Mouse (Mus musculus) kidney, adult 2 months (tissue): ENCODE data around the gene Nxf7.
"Not testable (repeated sequence)": the region's sequence is repeated elsewhere in the genome, so short reads cannot be mapped to it uniquely, and the experiment has no call there.

Experiments
- CTCF ChIP-seq: fragments of 200-500 bp; conservative IDR thresholded peaks from 2 replicates; pipeline ENCODE4 v1.5.1; 2011; ENCODE audit warnings: low read depth, mild to moderate bottlenecking, control low read depth, low read length, moderate library complexity, mixed read lengths; ENCODE audit not compliant: insufficient read depth, insufficient read length
- POLR2A ChIP-seq: fragments of 200-500 bp; IDR thresholded peaks from one replicate; pipeline ENCODE4 v1.6.1; 2011; ENCODE audit warnings: low read depth, low read length, control low read depth

DNA sequence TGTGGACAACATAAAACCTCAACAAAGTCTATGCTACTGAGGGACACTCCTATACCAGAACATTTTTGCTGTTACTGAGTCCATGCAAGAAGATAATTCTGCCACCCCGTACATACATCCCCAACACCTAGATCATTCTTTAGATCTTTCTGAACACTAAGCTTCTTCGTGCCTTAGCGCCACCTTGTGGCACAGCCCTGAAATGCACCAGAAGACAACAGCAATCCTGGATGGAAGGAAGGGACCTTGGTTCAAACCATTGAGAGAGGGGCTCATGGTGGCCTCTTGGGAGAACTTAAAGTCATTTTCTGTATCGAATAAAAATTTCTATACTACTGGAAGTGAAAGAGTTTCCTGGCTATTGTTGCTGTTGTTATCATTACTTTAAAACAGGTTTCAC is 37.6 kb downstream of the Nxf7 start:
- TF ChIP-seq CTCF, result 0 out of 2 replicates have a peak, but pooled peaks have one; percentile 14
- TF ChIP-seq POLR2A, result not testable (repeated sequence)
